Mouse (Mus musculus) hindlimb bud, embryonic 11.5 days (tissue): ENCODE measurements around the gene Tns1.

Source experiments
- DNase-seq: peaks from one replicate; pipeline ENCODE4 v3.0.0-alpha.2; 2012; ENCODE audit warnings: low read depth, low spot score; ENCODE audit errors: extremely low spot score

The Tns1 gene

GRCm38 (mm10) chr1:74034736-74035135, 89.5 kb downstream of the Tns1 start:
- DNase-seq = no peak

- DNase-seq = no peak
Measured at GRCm38 (mm10) chr1:74034211-74034610, 90.0 kb downstream of the Tns1 start.

- DNase-seq = no peak
Measured at GRCm38 (mm10) chr1:74033407-74033806, 90.8 kb downstream of the Tns1 start.

GRCm38 (mm10) chr1:74032966-74033365, 91.3 kb downstream of the Tns1 start:
- DNase-seq = no peak

GRCm38 (mm10) chr1:74031771-74032609, 92.3 kb downstream of the Tns1 start:
- DNase-seq = no peak

GRCm38 (mm10) chr1:74030901-74031360, 93.3 kb downstream of the Tns1 start:
- no peak for DNase-seq

GRCm38 (mm10) chr1:74030285-74030684, 94.0 kb downstream of the Tns1 start:
- no peak for DNase-seq

GRCm38 (mm10) chr1:74029669-74030068, 94.6 kb downstream of the Tns1 start:
- DNase-seq = no peak

- no peak for DNase-seq
Measured at GRCm38 (mm10) chr1:74028881-74029266, 95.4 kb downstream of the Tns1 start.

GRCm38 (mm10) chr1:74028118-74028880, 96.0 kb downstream of the Tns1 start:
- no peak for DNase-seq

- no peak for DNase-seq
Measured at GRCm38 (mm10) chr1:74027559-74028091, 96.6 kb downstream of the Tns1 start.

GRCm38 (mm10) chr1:74026703-74027195, 97.5 kb downstream of the Tns1 start:
- no peak for DNase-seq

GRCm38 (mm10) chr1:74025651-74026226, 98.5 kb downstream of the Tns1 start:
- no peak for DNase-seq

- DNase-seq = no peak
Measured at GRCm38 (mm10) chr1:74025227-74025626, 99.0 kb downstream of the Tns1 start.

GRCm38 (mm10) chr1:74024452-74025190, 99.6 kb downstream of the Tns1 start:
- DNase-seq = no peak

- no peak for DNase-seq
Measured at GRCm38 (mm10) chr1:74022998-74023397, 101.3 kb downstream of the Tns1 start.

GRCm38 (mm10) chr1:74022536-74022935, 101.7 kb downstream of the Tns1 start:
- no peak for DNase-seq

- no peak for DNase-seq
Measured at GRCm38 (mm10) chr1:74020235-74020634, 104.0 kb downstream of the Tns1 start.

- DNase-seq = no peak
Measured at GRCm38 (mm10) chr1:74017399-74018172, 106.7 kb downstream of the Tns1 start.

- DNase-seq = no peak
Measured at GRCm38 (mm10) chr1:74016618-74017017, 107.6 kb downstream of the Tns1 start.
